Mouse (Mus musculus) embryonic facial prominence, embryonic 15.5 days (tissue): Measurements from ENCODE around the gene Cox8b. TPM values are rescaled to one million over a fixed set of nuclear protein-coding genes. Genes with fewer than 3 reads are reported as not detected.

Experiments
- ATAC-seq: fragments of 200-750 bp; cut with Nextera tagmentation; 2 replicates; pipeline ENCODE4 v1.8.0; 2017; ENCODE audit warnings: low read depth, moderate TSS enrichment; ENCODE audit not compliant: insufficient number of reproducible peaks, low FRiP score, low TSS enrichment
- H3K27ac ChIP-seq: fragments of 300-500 bp; sonication (generic); replicated peaks from 2 replicates; pipeline ENCODE4 v1.5.1; 2015; ENCODE audit warnings: mild to moderate bottlenecking, inconsistent platforms
- H3K27me3 ChIP-seq: fragments of 300-500 bp; sonication (generic); 2 replicates; pipeline ENCODE4 v1.6.1; 2015; ENCODE audit warnings: inconsistent platforms
- H3K36me3 ChIP-seq: fragments of 300-500 bp; sonication (generic); 2 replicates; pipeline ENCODE4 v1.6.1; 2015; ENCODE audit warnings: mild to moderate bottlenecking, inconsistent platforms
- H3K4me1 ChIP-seq: fragments of 300-500 bp; sonication (generic); 2 replicates; pipeline ENCODE4 v1.6.1; 2015; ENCODE audit warnings: inconsistent platforms
- H3K4me2 ChIP-seq: fragments of 300-500 bp; sonication (generic); replicated peaks from 2 replicates; pipeline ENCODE4 v1.6.1; 2015; ENCODE audit warnings: mild to moderate bottlenecking, inconsistent platforms
- H3K4me3 ChIP-seq: fragments of 300-500 bp; sonication (generic); replicated peaks from 2 replicates; pipeline ENCODE4 v1.5.1; 2015; ENCODE audit warnings: mild to moderate bottlenecking, inconsistent platforms
- H3K9ac ChIP-seq: fragments of 300-500 bp; sonication (generic); 2 replicates; pipeline ENCODE4 v1.6.1; 2015; ENCODE audit warnings: inconsistent platforms
- H3K9me3 ChIP-seq: fragments of 300-500 bp; sonication (generic); replicated peaks from 2 replicates; pipeline ENCODE4 v1.6.1; 2016; ENCODE audit warnings: inconsistent platforms
- WGBS: fragments of 180-500 bp; shearing (Covaris S2); methylation state at CpG from one replicate; pipeline ENCODE4 v1.1.7; 2015; 5-methylcytosine and 5-hydroxymethylcytosine counted together
- polyA plus RNA-seq: library from polyadenylated mRNA; unstranded; fragments of >200 nt; fragmentation: Nextera tagmentation; extraction: Ambion mirVana; gene quantifications from 2 replicates; pipeline ENCODE4 v1.2.1, GENCODE M21; 2015

Cox8b gene
- polyA plus RNA-seq, 1 experiment from 2014 or later, result 23.3 TPM

GRCm38 (mm10) chr7:140939669-140940171 is 39.5 kb upstream of the Cox8b start:
- no peak overlapping the region for H3K4me3 ChIP-seq
- peak; percentile 63 for ATAC-seq
- peaks cover 41% of the 10 kb centered on the region for H3K4me1 ChIP-seq
- peak overlapping the region; percentile 31 for H3K4me2 ChIP-seq
- peaks cover 5% of the 10 kb centered on the region; the same call in 1 of the 2 replicates for H3K36me3 ChIP-seq
- no peak overlapping the region for H3K9ac ChIP-seq
- no peaks in the 10 kb centered on the region for H3K9me3 ChIP-seq
- H3K27me3 ChIP-seq, result 0 out of 2 replicates have a peak, but pooled peaks cover 8% of the 10 kb centered on the region
- H3K27ac ChIP-seq, result peak overlapping the region; percentile 99
- WGBS, result 6% methylated on average over 8 of the region's 8 CpGs

GRCm38 (mm10) chr7:140938896-140939295 is 38.6 kb upstream of the Cox8b start:
- Histone ChIP-seq H3K36me3 (peaks cover 4% of the 10 kb centered on the region; the same call in 1 of the 2 replicates), H3K4me2 (0 out of 2 replicates have a peak overlapping the region, but pooled peaks have one; percentile 31), H3K27ac (peak overlapping the region; percentile 99), H3K4me1 (peaks cover 41% of the 10 kb centered on the region), H3K9ac (no peak overlapping the region), H3K4me3 (no peak overlapping the region), H3K9me3 (no peaks in the 10 kb centered on the region), H3K27me3 (0 out of 2 replicates have a peak, but pooled peaks cover 11% of the 10 kb centered on the region)
- no peak for ATAC-seq
- WGBS, result 22% methylated on average over 2 of the region's 2 CpGs

GRCm38 (mm10) chr7:140938436-140938835 is 38.2 kb upstream of the Cox8b start:
- Histone ChIP-seq H3K27me3 (0 out of 2 replicates have a peak, but pooled peaks cover 11% of the 10 kb centered on the region), H3K4me1 (peaks cover 40% of the 10 kb centered on the region), H3K36me3 (peaks cover 2% of the 10 kb centered on the region; the same call in 1 of the 2 replicates), H3K27ac (no peak overlapping the region), H3K4me2 (no peak overlapping the region), H3K4me3 (no peak overlapping the region), H3K9ac (no peak overlapping the region), H3K9me3 (no peaks in the 10 kb centered on the region)
- 44% methylated on average over 3 of the region's 3 CpGs for WGBS
- no peak for ATAC-seq

GRCm38 (mm10) chr7:140927181-140927580 is 26.9 kb upstream of the Cox8b start:
- Histone ChIP-seq H3K27ac (no peak overlapping the region), H3K4me3 (no peak overlapping the region), H3K36me3 (no peaks in the 10 kb centered on the region), H3K4me1 (peaks cover 10% of the 10 kb centered on the region), H3K9me3 (no peaks in the 10 kb centered on the region), H3K9ac (no peak overlapping the region), H3K4me2 (no peak overlapping the region), H3K27me3 (peaks cover 39% of the 10 kb centered on the region)
- WGBS, result 84% methylated on average over 6 of the region's 6 CpGs
- ATAC-seq, result no peak

GRCm38 (mm10) chr7:140923070-140923775 is 23.0 kb upstream of the Cox8b start:
- Histone ChIP-seq H3K4me3 (peak overlapping the region; percentile 39), H3K36me3 (no peaks in the 10 kb centered on the region), H3K27ac (no peak overlapping the region), H3K4me1 (peaks cover 14% of the 10 kb centered on the region), H3K4me2 (peak overlapping the region; percentile 71), H3K9ac (no peak overlapping the region), H3K27me3 (peaks cover 75% of the 10 kb centered on the region), H3K9me3 (no peaks in the 10 kb centered on the region)
- no peak for ATAC-seq
- WGBS, result 22% methylated on average over 30 of the region's 30 CpGs

GRCm38 (mm10) chr7:140922398-140923069 is 22.3 kb upstream of the Cox8b start:
- ATAC-seq, result no peak
- H3K4me3 ChIP-seq, result peak overlapping the region; percentile 39
- WGBS, result under 1% methylated on average over 49 of the region's 49 CpGs

GRCm38 (mm10) chr7:140921225-140921975 is 21.2 kb upstream of the Cox8b start:
- H3K9me3 ChIP-seq, result no peaks in the 10 kb centered on the region
- H3K4me3 ChIP-seq, result no peak overlapping the region
- WGBS, result 27% methylated on average over 22 of the region's 22 CpGs
- no peak overlapping the region for H3K27ac ChIP-seq
- 0 out of 2 replicates have a peak overlapping the region, but pooled peaks have one; percentile 71 for H3K4me2 ChIP-seq
- no peak overlapping the region for H3K9ac ChIP-seq
- ATAC-seq, result no peak
- no peaks in the 10 kb centered on the region for H3K36me3 ChIP-seq
- H3K4me1 ChIP-seq, result peaks cover 14% of the 10 kb centered on the region
- H3K27me3 ChIP-seq, result peaks cover 78% of the 10 kb centered on the region

More at GRCm38 (mm10) chr7:140922398-140923069, 22.3 kb upstream of the Cox8b start:
- H3K27ac ChIP-seq, result no peak overlapping the region
- H3K36me3 ChIP-seq, result no peaks in the 10 kb centered on the region
- H3K27me3 ChIP-seq, result peaks cover 78% of the 10 kb centered on the region
- peaks cover 14% of the 10 kb centered on the region for H3K4me1 ChIP-seq
- no peak overlapping the region for H3K9ac ChIP-seq
- H3K4me2 ChIP-seq, result peak overlapping the region; percentile 71
- H3K9me3 ChIP-seq, result no peaks in the 10 kb centered on the region

- H3K27me3 ChIP-seq, result peaks cover 73% of the 10 kb centered on the region
- ATAC-seq, result no peak
- WGBS, result 64% methylated on average over 8 of the region's 8 CpGs
These were observed 20.3 kb upstream of the Cox8b start, which contains the start of gene Nlrp6 for GRCm38 (mm10) chr7:140920418-140921029. Gene Nlrp6 (plus strand): TSS chr7:140920902.

GRCm38 (mm10) chr7:140919911-140920310 is 19.7 kb upstream of the Cox8b start:
- Histone ChIP-seq H3K4me1 (peaks cover 14% of the 10 kb centered on the region), H3K9me3 (no peaks in the 10 kb centered on the region), H3K27ac (no peak overlapping the region), H3K27me3 (peaks cover 67% of the 10 kb centered on the region), H3K4me2 (no peak overlapping the region), H3K36me3 (no peaks in the 10 kb centered on the region), H3K9ac (no peak overlapping the region), H3K4me3 (no peak overlapping the region)
- no peak for ATAC-seq
- WGBS, result 67% methylated on average over 4 of the region's 4 CpGs

More at GRCm38 (mm10) chr7:140920418-140921029, 20.3 kb upstream of the Cox8b start, which contains the start of gene Nlrp6:
- Histone ChIP-seq H3K4me3 (no peak within 1 kb of the TSS), H3K27ac (no peak within 1 kb of the TSS), H3K9ac (no peak within 1 kb of the TSS), H3K4me2 (no peak within 1 kb of the TSS), H3K36me3 (no peaks in the 10 kb centered on the region), H3K4me1 (peaks cover 14% of the 10 kb centered on the region), H3K9me3 (no peaks in the 10 kb centered on the region)

GRCm38 (mm10) chr7:140914031-140914690 is 13.9 kb upstream of the Cox8b start:
- 81% methylated on average over 8 of the region's 8 CpGs for WGBS
- no peak overlapping the region for H3K4me2 ChIP-seq
- no peak for ATAC-seq
- H3K4me3 ChIP-seq, result no peak overlapping the region
- H3K27ac ChIP-seq, result no peak overlapping the region
- H3K4me1 ChIP-seq, result no peaks in the 10 kb centered on the region
- no peaks in the 10 kb centered on the region for H3K36me3 ChIP-seq
- H3K9me3 ChIP-seq, result no peaks in the 10 kb centered on the region
- H3K9ac ChIP-seq, result no peak overlapping the region
- peaks cover 9% of the 10 kb centered on the region for H3K27me3 ChIP-seq
